Mouse (Mus musculus) lung, embryonic 14.5 days (tissue): ENCODE measurements around the gene Chmp4b. TPM values are rescaled to one million over a fixed set of nuclear protein-coding genes. Genes with fewer than 3 reads are reported as not detected.

ENCODE experiments used
- ATAC-seq: fragments of 200-750 bp; cut with Nextera tagmentation; 2 replicates; pipeline ENCODE4 v1.8.0; 2017; ENCODE audit warnings: mild to moderate bottlenecking, moderate TSS enrichment, moderate library complexity; ENCODE audit not compliant: insufficient read depth
- DNase-seq: peaks from one replicate; pipeline ENCODE4 v3.0.0-alpha.2; 2015
- H3K27ac ChIP-seq: fragments of 300-500 bp; sonication (generic); 2 replicates; pipeline ENCODE4 v1.5.1; 2014; ENCODE audit warnings: low read depth, mild to moderate bottlenecking, moderate library complexity
- H3K27me3 ChIP-seq: fragments of 300-500 bp; sonication (generic); 2 replicates; pipeline ENCODE4 v1.6.1; 2014; ENCODE audit warnings: low read length, control low read depth; ENCODE audit not compliant: insufficient read depth
- H3K36me3 ChIP-seq: fragments of 300-500 bp; sonication (generic); 2 replicates; pipeline ENCODE4 v1.6.1; 2014; ENCODE audit warnings: control low read depth; ENCODE audit not compliant: insufficient read depth
- H3K4me1 ChIP-seq: fragments of 300-500 bp; sonication (generic); 2 replicates; pipeline ENCODE4 v1.6.1; 2014; ENCODE audit warnings: antibody characterized with exemption, control low read depth; ENCODE audit not compliant: insufficient read depth
- H3K4me2 ChIP-seq: fragments of 300-500 bp; sonication (generic); 2 replicates; pipeline ENCODE4 v1.6.1; 2014; ENCODE audit warnings: mild to moderate bottlenecking
- H3K4me3 ChIP-seq: fragments of 300-500 bp; sonication (generic); 2 replicates; pipeline ENCODE4 v1.5.1; 2014; ENCODE audit warnings: low read depth, low read length
- H3K9ac ChIP-seq: fragments of 300-500 bp; sonication (generic); 2 replicates; pipeline ENCODE4 v1.6.1; 2014
- H3K9me3 ChIP-seq: fragments of 300-500 bp; sonication (generic); 2 replicates; pipeline ENCODE4 v1.6.1; 2016; ENCODE audit warnings: low read depth, low read length, control low read depth
- CTCF ChIP-seq: IDR thresholded peaks from 2 replicates; pipeline ENCODE4 v1.5.1; 2016; ENCODE audit warnings: antibody characterized with exemption, low read depth
- WGBS: fragments of 180-500 bp; shearing (Covaris S2); extraction: QIAGEN DNeasy Blood & Tissue Kit; methylation state at CpG from one replicate; pipeline ENCODE4 v1.1.7; 2014; 5-methylcytosine and 5-hydroxymethylcytosine counted together
- polyA plus RNA-seq: library from polyadenylated mRNA; unstranded; fragments of >200 nt; fragmentation: Nextera tagmentation; extraction: Ambion mirVana; gene quantifications from 2 replicates; pipeline ENCODE4 v1.2.1, GENCODE M21; 2014

Chmp4b gene
- polyA plus RNA-seq, 1 experiment from 2014 or later, result 15.0 TPM

GRCm38 (mm10) chr2:154730841-154731240 lies 79.3 kb downstream of the Chmp4b start:
- no peak overlapping the region for H3K27ac ChIP-seq
- 39% methylated on average over 3 of the region's 3 CpGs for WGBS
- H3K4me3 ChIP-seq, result no peak overlapping the region
- no peak overlapping the region for H3K9ac ChIP-seq
- TF ChIP-seq CTCF, result no peak
- no peak overlapping the region for H3K4me2 ChIP-seq
- H3K27me3 ChIP-seq, result no peaks in the 10 kb centered on the region
- ATAC-seq, result peak; percentile 76
- H3K4me1 ChIP-seq, result peaks cover 16% of the 10 kb centered on the region; the same call in 1 of the 2 replicates
- H3K9me3 ChIP-seq, result no peaks in the 10 kb centered on the region
- DNase-seq, result peak; percentile 81
- H3K36me3 ChIP-seq, result no peaks in the 10 kb centered on the region

GRCm38 (mm10) chr2:154731916-154732315 lies 80.4 kb downstream of the Chmp4b start:
- peak overlapping the region; percentile 15; the same call in 1 of the 2 replicates for H3K27ac ChIP-seq
- H3K9ac ChIP-seq, result no peak overlapping the region
- no peak for ATAC-seq
- 42% methylated on average over 2 of the region's 2 CpGs for WGBS
- no peak for DNase-seq
- peaks cover 16% of the 10 kb centered on the region; the same call in 1 of the 2 replicates for H3K4me1 ChIP-seq
- TF ChIP-seq CTCF, result no peak
- H3K4me3 ChIP-seq, result no peak overlapping the region
- no peaks in the 10 kb centered on the region for H3K27me3 ChIP-seq
- H3K9me3 ChIP-seq, result no peaks in the 10 kb centered on the region
- no peak overlapping the region for H3K4me2 ChIP-seq
- no peaks in the 10 kb centered on the region for H3K36me3 ChIP-seq

GRCm38 (mm10) chr2:154732503-154733141 lies 81.1 kb downstream of the Chmp4b start:
- no peak for TF ChIP-seq CTCF
- Histone ChIP-seq H3K9me3 (no peaks in the 10 kb centered on the region), H3K4me3 (no peak overlapping the region), H3K9ac (no peak overlapping the region), H3K36me3 (no peaks in the 10 kb centered on the region), H3K27me3 (no peaks in the 10 kb centered on the region), H3K4me2 (no peak overlapping the region), H3K4me1 (peaks cover 16% of the 10 kb centered on the region; the same call in 1 of the 2 replicates), H3K27ac (no peak overlapping the region)
- ATAC-seq (no peak), DNase-seq (no peak)
- WGBS, result 67% methylated on average over 9 of the region's 9 CpGs

- Histone ChIP-seq H3K9me3 (no peaks in the 10 kb centered on the region), H3K4me3 (no peak overlapping the region), H3K27ac (no peak overlapping the region), H3K4me1 (peaks cover 14% of the 10 kb centered on the region; the same call in 1 of the 2 replicates), H3K36me3 (no peaks in the 10 kb centered on the region), H3K4me2 (no peak overlapping the region), H3K27me3 (no peaks in the 10 kb centered on the region), H3K9ac (no peak overlapping the region)
- 54% methylated on average over 9 of the region's 9 CpGs for WGBS
- no peak for TF ChIP-seq CTCF
- ATAC-seq (no peak), DNase-seq (no peak)
Measured at GRCm38 (mm10) chr2:154734977-154735376, 83.5 kb downstream of the Chmp4b start.

GRCm38 (mm10) chr2:154735416-154735815 lies 83.9 kb downstream of the Chmp4b start:
- WGBS, result 53% methylated on average over 7 of the region's 7 CpGs
- TF ChIP-seq CTCF, result no peak
- H3K27ac ChIP-seq, result no peak overlapping the region
- H3K4me2 ChIP-seq, result no peak overlapping the region
- H3K36me3 ChIP-seq, result no peaks in the 10 kb centered on the region
- DNase-seq, result no peak
- no peak overlapping the region for H3K9ac ChIP-seq
- 0 out of 2 replicates have a peak, but pooled peaks cover 10% of the 10 kb centered on the region for H3K4me1 ChIP-seq
- no peak for ATAC-seq
- H3K4me3 ChIP-seq, result no peak overlapping the region
- no peaks in the 10 kb centered on the region for H3K9me3 ChIP-seq
- no peaks in the 10 kb centered on the region for H3K27me3 ChIP-seq

- no peaks in the 10 kb centered on the region for H3K9me3 ChIP-seq
- H3K9ac ChIP-seq, result no peak overlapping the region
- no peak for TF ChIP-seq CTCF
- no peak overlapping the region for H3K4me2 ChIP-seq
- H3K36me3 ChIP-seq, result no peaks in the 10 kb centered on the region
- 0 out of 2 replicates have a peak, but pooled peaks cover 5% of the 10 kb centered on the region for H3K4me1 ChIP-seq
- DNase-seq, result no peak
- WGBS, result 65% methylated on average over 7 of the region's 7 CpGs
- no peak for ATAC-seq
- H3K4me3 ChIP-seq, result no peak overlapping the region
- no peak overlapping the region for H3K27ac ChIP-seq
- no peaks in the 10 kb centered on the region for H3K27me3 ChIP-seq
Measured at GRCm38 (mm10) chr2:154735986-154736385, 84.5 kb downstream of the Chmp4b start.

- WGBS, result 86% methylated on average over 5 of the region's 5 CpGs
- no peaks in the 10 kb centered on the region for H3K27me3 ChIP-seq
- H3K36me3 ChIP-seq, result no peaks in the 10 kb centered on the region
- H3K4me1 ChIP-seq, result no peaks in the 10 kb centered on the region
- DNase-seq, result no peak
- H3K9me3 ChIP-seq, result no peaks in the 10 kb centered on the region
- no peak for TF ChIP-seq CTCF
- H3K9ac ChIP-seq, result no peak overlapping the region
- no peak for ATAC-seq
- H3K27ac ChIP-seq, result no peak overlapping the region
- no peak overlapping the region for H3K4me3 ChIP-seq
- no peak overlapping the region for H3K4me2 ChIP-seq
Measured at GRCm38 (mm10) chr2:154738621-154739020, 87.1 kb downstream of the Chmp4b start.
